Mouse (Mus musculus) adrenal gland, postnatal 4 days (tissue): ENCODE results near the gene Knop1. TPM values are rescaled to one million over a fixed set of nuclear protein-coding genes. Genes with fewer than 3 reads are reported as not detected.

Experiments used
- DNase-seq, 2 experiments: peaks; one replicate each; pipeline ENCODE4 v3.0.0; 2021 to 2022; ENCODE audit warnings: low spot score in 2 of 2, mixed read lengths in 2 of 2
- total RNA-seq, 2 experiments: library from RNA; stranded (reverse); gene quantifications; 2 replicates each; pipeline ENCODE4 v1.2.3; 2021

Gene Knop1
- total RNA-seq, 2 experiments from 2014 or later: 66.2 to 72.6 TPM

GRCm38 (mm10) chr7:118800112-118800734 is 55.8 kb downstream of the Knop1 start:
- no peak for DNase-seq

DNA sequence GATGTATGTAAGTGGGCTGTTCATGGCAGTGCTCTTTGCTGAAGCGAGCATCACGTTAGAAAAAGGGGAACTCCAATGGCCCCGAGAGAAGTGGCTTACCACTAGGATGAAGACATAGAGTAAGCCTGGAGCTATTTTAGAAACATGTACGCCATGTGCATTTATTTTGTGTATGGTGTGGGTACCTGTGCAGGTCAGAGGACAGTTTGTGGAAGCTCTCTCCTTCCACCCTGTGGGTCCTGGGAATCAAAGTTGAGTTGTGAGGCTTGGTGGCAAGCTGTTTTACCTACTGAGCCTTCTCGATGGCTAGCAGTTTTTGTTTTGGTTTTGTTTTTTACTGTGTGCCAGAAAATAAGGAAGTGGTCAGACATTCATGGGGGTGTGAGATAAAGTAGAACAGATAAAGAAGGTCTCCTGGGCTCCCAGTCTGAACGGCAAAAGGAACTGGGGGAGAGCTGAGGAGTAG is 57.9 kb downstream of the Knop1 start:
- DNase-seq: no peak

DNA sequence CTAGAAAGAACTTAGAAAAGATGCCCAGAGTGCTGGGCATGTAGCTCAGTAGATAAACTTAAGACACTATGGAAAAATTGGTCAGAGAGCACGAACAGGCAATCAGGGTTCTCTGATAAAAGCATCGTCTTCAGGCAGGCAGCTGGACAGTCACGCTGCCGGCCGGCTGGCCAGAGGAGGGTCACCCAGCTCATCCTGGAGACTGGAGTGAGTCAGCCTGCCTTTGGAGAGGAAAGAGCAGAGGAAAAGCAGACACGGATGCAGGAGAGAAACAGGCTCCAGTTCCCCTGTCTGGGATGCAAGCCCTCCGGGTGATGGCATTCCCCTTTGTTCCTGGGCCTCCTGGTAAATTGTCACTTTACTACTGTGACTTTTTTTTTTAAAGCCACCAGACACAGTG is 58.5 kb downstream of the Knop1 start:
- no peak for DNase-seq

DNA sequence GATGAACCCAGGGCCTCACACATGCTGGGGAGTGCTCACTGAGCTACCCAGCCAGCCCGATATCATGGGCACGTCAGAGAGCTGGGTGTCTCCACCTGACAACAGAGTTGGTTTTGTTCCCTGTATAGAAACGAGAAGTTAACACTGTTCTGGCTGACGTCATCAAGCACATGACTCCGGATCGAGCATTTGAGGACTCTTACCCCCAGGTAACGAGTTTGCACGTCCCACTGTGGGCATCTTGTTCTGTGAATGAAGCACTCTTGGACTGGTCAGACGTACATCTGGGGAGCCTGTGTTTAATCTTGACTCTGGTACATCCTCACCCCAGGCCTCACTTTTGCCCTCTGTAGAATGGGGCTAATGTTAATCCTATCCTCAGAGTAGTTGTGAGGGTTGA is 59.2 kb downstream of the Knop1 start:
- no peak for DNase-seq

DNA sequence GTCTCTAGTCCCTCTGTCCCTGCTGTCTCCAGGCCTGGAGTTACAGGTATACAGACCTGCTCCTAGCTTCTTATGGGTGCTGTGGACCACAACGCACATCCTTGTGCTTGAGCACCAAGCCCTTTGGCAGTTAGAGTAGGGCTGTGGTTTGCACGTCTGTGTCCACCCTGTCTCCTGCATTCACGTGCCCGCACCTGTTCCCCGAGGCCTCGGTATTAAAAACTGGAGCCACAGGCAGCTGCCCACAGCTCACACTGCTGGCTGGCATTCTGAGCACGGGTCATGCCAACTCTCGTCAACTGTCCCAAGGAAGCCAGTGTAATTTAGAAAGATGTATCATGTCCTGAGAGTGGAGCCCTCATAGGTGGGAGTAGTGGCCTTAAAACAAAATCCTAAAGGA is 60.3 kb downstream of the Knop1 start:
- DNase-seq: no peak

- no peak for DNase-seq
Measured at GRCm38 (mm10) chr7:118793899-118794298, 62.2 kb downstream of the Knop1 start.

Other genes with a start within 250 kb of the Knop1 start
- gene Gde1, start 150.5 kb downstream of the Knop1 start, total RNA-seq: 10 to 100 TPM; 72.9 to 80.0 TPM
- 10 to 100 TPM; 13.5 to 15.3 TPM for gene Ccp110, start 143.7 kb downstream of the Knop1 start, total RNA-seq
- 10 to 100 TPM; 71.2 to 75.3 TPM for gene Vps35l, start 116.0 kb downstream of the Knop1 start, total RNA-seq
- 10 to 100 TPM; 17.3 to 18.2 TPM for gene Iqck, start 502 bp downstream of the Knop1 start, total RNA-seq
- gene Gprc5b, start 139.0 kb upstream of the Knop1 start, total RNA-seq: 10 to 100 TPM; 53.3 to 66.6 TPM